Mouse (Mus musculus) adrenal gland, adult (tissue): ENCODE measurements around the gene Krt9.

Source experiments
- DNase-seq, 2 experiments: peaks; one replicate each; pipeline ENCODE4 v3.0.0; 2022 to 2023; ENCODE audit warnings: low spot score in 1 of 2; ENCODE audit not compliant: inconsistent age in 2 of 2

Gene Krt9

GRCm38 (mm10) chr11:100155497-100156255 lies 37.4 kb downstream of the Krt9 start:
- DNase-seq: no peak

DNA sequence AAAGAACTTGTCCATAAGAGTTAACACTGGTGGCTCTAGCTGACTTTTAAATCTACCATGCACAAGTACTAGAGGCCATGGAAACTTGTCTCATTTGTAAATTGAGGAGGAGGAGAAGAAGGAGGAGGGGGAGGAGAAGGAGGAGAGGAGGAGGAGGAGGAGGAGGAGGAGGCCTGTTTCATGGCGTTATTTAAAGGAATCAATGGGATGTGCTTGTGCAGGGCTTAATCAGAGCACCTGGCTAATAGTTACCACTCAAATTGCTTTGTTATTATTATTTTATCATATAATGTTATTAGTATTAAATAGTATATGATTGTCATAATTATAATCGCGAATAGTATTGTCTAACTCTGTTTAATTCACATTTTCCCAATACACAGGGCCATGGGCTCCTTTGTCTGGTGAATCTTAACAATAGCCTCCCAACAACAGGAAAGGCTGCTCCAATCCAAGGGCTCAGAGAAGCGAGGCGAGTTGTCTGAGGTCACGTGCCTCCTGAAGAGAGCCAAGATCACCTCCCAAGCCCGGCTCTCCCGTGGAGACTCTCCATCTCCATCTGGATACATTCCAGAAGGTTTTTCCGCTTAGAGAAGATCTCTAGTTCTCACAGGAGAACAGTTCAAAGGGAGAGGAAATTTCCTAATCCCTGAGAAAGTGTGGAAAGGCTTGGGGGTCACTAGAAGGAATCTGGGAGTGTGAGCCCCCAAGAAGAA lies 44.3 kb downstream of the Krt9 start, which contains the start of gene Krt19:
Krt19 (minus strand) TSS at position 51 of the 716 bp plus-strand sequence.
- DNase-seq: no peak

- DNase-seq: no peak
Measured at GRCm38 (mm10) chr11:100147566-100148353, 45.3 kb downstream of the Krt9 start.

DNA sequence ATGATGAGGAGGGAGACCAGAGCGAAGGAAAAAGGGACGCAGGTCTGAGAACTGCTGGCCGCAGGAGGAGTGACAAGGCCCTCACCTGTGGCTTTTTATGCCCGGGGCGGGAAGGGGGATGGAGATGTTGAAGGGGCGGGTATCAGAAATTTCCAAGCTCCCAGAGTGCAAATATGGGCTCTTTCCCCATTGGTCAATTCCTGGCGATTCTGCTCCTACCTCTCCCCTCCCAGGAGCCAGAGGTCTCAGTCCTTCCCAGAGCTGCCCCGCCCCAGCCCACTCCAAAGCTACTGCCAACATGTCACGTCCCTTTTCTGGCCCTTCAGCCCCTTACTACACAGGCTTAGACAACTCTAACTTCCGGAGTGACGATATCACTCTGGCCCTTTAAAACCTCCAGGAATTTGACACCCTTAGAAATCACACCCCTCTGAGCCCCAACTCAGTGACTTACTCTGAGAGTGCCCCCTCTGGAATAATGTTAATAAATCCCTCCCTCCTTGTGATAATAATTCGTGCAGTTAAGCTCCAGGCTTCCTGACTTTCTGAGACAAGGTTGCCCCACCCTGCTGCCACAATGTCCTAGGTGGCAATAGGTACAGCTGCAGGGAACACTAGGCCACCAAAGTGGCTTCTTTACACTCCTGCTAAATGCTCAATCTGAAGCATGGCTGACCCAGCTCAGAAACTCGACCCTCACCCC lies 47.0 kb downstream of the Krt9 start:
- no peak for DNase-seq

GRCm38 (mm10) chr11:100145104-100145503 lies 47.9 kb downstream of the Krt9 start:
- no peak for DNase-seq

GRCm38 (mm10) chr11:100140966-100141365 lies 52.1 kb downstream of the Krt9 start:
- no peak for DNase-seq

GRCm38 (mm10) chr11:100139391-100139790 lies 53.7 kb downstream of the Krt9 start:
- peak in 1 of 2 experiments; percentile 37 for DNase-seq

- no peak for DNase-seq
Measured at GRCm38 (mm10) chr11:100138809-100139208, 54.2 kb downstream of the Krt9 start.

DNA sequence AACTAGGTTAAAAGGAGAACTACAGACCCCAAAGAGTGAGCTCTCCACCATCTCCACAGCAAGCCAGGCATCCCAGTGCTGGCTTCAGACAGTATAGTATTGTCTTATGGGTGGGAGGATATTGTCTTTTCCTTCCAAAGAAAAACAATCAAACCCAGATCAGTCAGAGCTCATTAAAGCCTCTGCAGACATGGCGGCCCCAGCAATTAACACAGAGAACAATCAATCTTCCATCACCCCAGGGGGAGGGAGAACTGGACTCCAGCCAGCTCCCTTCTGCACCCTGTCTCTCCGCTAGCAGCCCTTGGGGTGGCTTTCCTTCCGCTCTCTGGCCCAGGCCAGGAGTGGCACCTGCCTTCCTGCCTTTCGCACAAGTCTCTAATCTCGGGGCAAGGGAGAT lies 55.4 kb downstream of the Krt9 start:
- DNase-seq: no peak
